Mouse (Mus musculus): ENCODE measurements around the gene Sp9.

DNA sequence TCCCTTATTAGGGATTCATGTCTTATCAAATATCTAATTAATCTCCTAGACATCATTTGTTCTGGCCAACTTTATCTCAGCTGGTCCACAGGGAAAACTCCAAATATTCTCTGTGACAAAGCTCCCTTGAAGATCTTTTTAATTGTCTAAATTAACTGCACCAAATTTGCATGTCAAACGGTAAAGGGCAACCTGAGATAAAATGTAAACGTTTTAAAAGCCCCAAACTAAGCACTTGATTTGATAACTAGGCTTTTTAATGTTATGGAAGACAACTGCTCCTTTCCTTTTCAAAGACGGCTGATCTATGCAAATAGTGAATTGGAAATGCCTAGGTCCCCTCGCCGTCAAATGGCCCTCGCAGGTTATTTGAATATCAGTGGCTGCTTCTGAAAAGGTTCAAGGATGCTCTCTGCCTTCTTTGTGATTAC, 4.4 kb downstream of the Sp9 start:
- TF ChIP-seq CTCF (IDR thresholded peaks at IDR 0.05; ENCODE audit: extremely low read depth, insufficient read depth, low read length) (no peak), POLR2A (IDR thresholded peaks at IDR 0.05; ENCODE audit: extremely low read depth, insufficient read depth, low read length) (no peak)
